16 mouse cellular contexts compared by ENCODE assay signal in the genomic region with DNA sequence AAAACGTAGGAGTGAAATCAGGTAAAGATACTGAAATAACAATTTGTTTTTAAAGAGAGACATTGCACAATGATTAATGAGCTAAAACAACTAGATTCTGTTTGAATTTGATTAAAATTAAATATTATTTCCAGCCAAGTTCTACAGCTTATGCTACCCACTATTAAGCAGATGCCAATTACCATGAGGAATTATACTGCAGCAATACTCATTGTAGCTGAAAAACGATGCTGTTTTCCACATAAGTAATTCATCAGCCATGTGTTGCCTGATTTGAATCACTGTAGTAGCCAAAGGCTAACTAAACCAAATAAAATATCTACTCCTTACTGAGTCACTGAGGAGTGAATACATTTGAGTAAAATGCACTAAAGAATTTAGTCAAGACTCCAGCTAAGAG.
"Had no signal": no experiment of that assay in that cellular context is flagged by ENCODE, and none has a peak within 500 bp of the region (broad histone marks: within the 10 kb centered on the region; RNA-seq: fewer than 3 reads in every experiment).

No protein-coding gene starts in this region.

- H3K4me2 ChIP-seq: neural tube, embryonic 12.5 days; neural tube, embryonic 13.5 days; neural tube, embryonic 15.5 days; stomach, embryonic 15.5 days had no signal

- H3K9ac ChIP-seq: neural tube, embryonic 12.5 days; neural tube, embryonic 13.5 days; neural tube, embryonic 15.5 days; stomach, embryonic 15.5 days had no signal

- H3K36me3 ChIP-seq: neural tube, embryonic 12.5 days; neural tube, embryonic 13.5 days; neural tube, embryonic 15.5 days; stomach, embryonic 15.5 days had no signal

- H3K27ac ChIP-seq: neural tube, embryonic 12.5 days; neural tube, embryonic 13.5 days; neural tube, embryonic 15.5 days; stomach, embryonic 15.5 days; stomach, postnatal 0 days had no signal

- DNase-seq: retina, postnatal 1 day; right cerebral cortex, adult 18-20 months; right cerebral cortex, postnatal 14 days; right cerebral cortex, postnatal 25 days; right cerebral cortex, postnatal 4 days; spleen, adult 18-20 months; thymus, adult 2 months; thymus, postnatal 14 days; thymus, postnatal 25 days; thymus, postnatal 36 days; thymus, postnatal 4 days had no signal

- H3K27me3 ChIP-seq: neural tube, embryonic 12.5 days; neural tube, embryonic 13.5 days; neural tube, embryonic 15.5 days; stomach, embryonic 15.5 days had no signal

- H3K4me1 ChIP-seq: neural tube, embryonic 12.5 days; neural tube, embryonic 13.5 days; neural tube, embryonic 15.5 days; stomach, embryonic 15.5 days had no signal

- H3K9me3 ChIP-seq: neural tube, embryonic 12.5 days; neural tube, embryonic 13.5 days; neural tube, embryonic 15.5 days; stomach, embryonic 15.5 days had no signal

- H3K4me3 ChIP-seq: neural tube, embryonic 12.5 days; neural tube, embryonic 13.5 days; neural tube, embryonic 15.5 days; stomach, embryonic 15.5 days had no signal
